Mouse (Mus musculus): ENCODE data around the gene Zfr. TPM values are rescaled to one million over a fixed set of nuclear protein-coding genes. Genes with fewer than 3 reads are reported as not detected.

Gene Zfr
- polyA plus RNA-seq (2012; rRNA removed; ENCODE audit: low replicate concordance) = 39.2 and 65.3 TPM in 2 replicates

GRCm38 (mm10) chr15:12117242-12118092 is at the start of gene Zfr:
Gene Zfr, plus strand, starts transcription at chr15:12117831.

GRCm38 (mm10) chr15:12204319-12205159 is 86.9 kb downstream of the Zfr start, which contains the start of gene Mtmr12:
Gene Mtmr12, plus strand, starts transcription at chr15:12205028.

Other genes starting within 250 kb of the Zfr start
- 0.14 and 0.88 TPM in 2 replicates for gene Npr3, start 210.5 kb upstream of the Zfr start, polyA plus RNA-seq (2012; rRNA removed; ENCODE audit: low replicate concordance)
- gene Sub1, start 120.8 kb upstream of the Zfr start, polyA plus RNA-seq (2012; rRNA removed; ENCODE audit: low replicate concordance) = 0.11 and 0.26 TPM in 2 replicates
- gene Mtmr12, start 87.2 kb downstream of the Zfr start, polyA plus RNA-seq (2012; rRNA removed; ENCODE audit: low replicate concordance) = 15.2 and 17.7 TPM in 2 replicates
- 80.5 and 131 TPM in 2 replicates for gene Golph3, start 203.6 kb downstream of the Zfr start, polyA plus RNA-seq (2012; rRNA removed; ENCODE audit: low replicate concordance)
- 1.8 TPM in 1 of 2 replicates, not detected in the other for gene 1810049J17Rik, start 204.1 kb downstream of the Zfr start, polyA plus RNA-seq (2012; rRNA removed; ENCODE audit: low replicate concordance)